Comparison of ENCODE assay signal across 13 mouse cellular contexts in genomic region chr7:126083341-126083979, GRCm38 (mm10). TPM values are rescaled to one million over a fixed set of nuclear protein-coding genes. Genes with fewer than 3 reads are reported as not detected.
DNase-seq lines count a peak whose midpoint lies in the region; ATAC-seq and TF ChIP-seq lines count a peak whose summit lies in the region.
"Had no signal": no experiment of that assay in that cellular context is flagged by ENCODE, and none has a peak within 500 bp of the region (broad histone marks: within the 10 kb centered on the region; RNA-seq: fewer than 3 reads in every experiment).

No protein-coding gene starts in this region.

- H3K27me3 ChIP-seq in heart, postnatal 0 days (ENCODE audit: control insufficient read depth, insufficient read depth, low read length) = peaks cover 43% of the 10 kb centered on the region
- peaks cover 45% of the 10 kb centered on the region for H3K27me3 ChIP-seq in liver, postnatal 0 days (ENCODE audit: insufficient read depth, low read length)

- H3K9ac ChIP-seq in heart, postnatal 0 days (replicated peaks; ENCODE audit: low read depth, low read length) = no peak overlapping the region
- no peak overlapping the region for H3K9ac ChIP-seq in liver, postnatal 0 days (replicated peaks)
- H3K9ac ChIP-seq: embryonic facial prominence, embryonic 15.5 days had no signal

- no peaks in the 10 kb centered on the region for H3K36me3 ChIP-seq in heart, postnatal 0 days (replicated peaks; ENCODE audit: control insufficient read depth, insufficient read depth, low read length)
- no peaks in the 10 kb centered on the region for H3K36me3 ChIP-seq in liver, postnatal 0 days (replicated peaks; ENCODE audit: insufficient read depth, low read length)
- H3K36me3 ChIP-seq: embryonic facial prominence, embryonic 15.5 days; midbrain, embryonic 15.5 days had no signal

- no peak for ATAC-seq in heart, postnatal 0 days (ENCODE audit: insufficient read depth, low read depth)
- ATAC-seq in liver, postnatal 0 days = no peak
- ATAC-seq: Patski had no signal

- H3K9me3 ChIP-seq in heart, postnatal 0 days (replicated peaks; ENCODE audit: control insufficient read depth, low read length) = no peaks in the 10 kb centered on the region
- no peaks in the 10 kb centered on the region for H3K9me3 ChIP-seq in liver, postnatal 0 days (ENCODE audit: low read length)
- H3K9me3 ChIP-seq: embryonic facial prominence, embryonic 15.5 days; midbrain, embryonic 15.5 days had no signal

- H3K4me3 ChIP-seq in heart, postnatal 0 days (ENCODE audit: low read depth, low read length) = no peak overlapping the region
- no peak overlapping the region for H3K4me3 ChIP-seq in liver, postnatal 0 days (ENCODE audit: low read depth, low read length)

- intact Hi-C loops in heart, postnatal 36 days (cut with DNase I) = loop anchor here (2.0 kb wide), 2 partner anchors 317 to 409 kb away; no protein-coding TSS in a partner anchor

- H3K27ac ChIP-seq in heart, postnatal 0 days (ENCODE audit: low read depth) = no peak overlapping the region
- no peak overlapping the region for H3K27ac ChIP-seq in liver, postnatal 0 days (ENCODE audit: low read depth)
- H3K27ac ChIP-seq: embryonic facial prominence, embryonic 15.5 days had no signal

- DNase-seq in adrenal gland, adult 2 months = peak; percentile 83
- DNase-seq in adrenal gland, postnatal 4 days (ENCODE audit: low spot score in 2 of 2) = no peak
- peak; percentile 47 for DNase-seq in heart, postnatal 0 days (ENCODE audit: low spot score)
- no peak for DNase-seq in heart, postnatal 36 days
- DNase-seq in liver, postnatal 0 days = no peak
- no peak for DNase-seq in liver
- peak; percentile 4 for DNase-seq in adipocyte (ENCODE audit: low spot score)
- DNase-seq in ovary, postnatal 36 days (ENCODE audit: low spot score) = no peak
- DNase-seq: layer of hippocampus, adult 9-11 months had no signal

- WGBS in heart, postnatal 0 days = 21% methylated on average over 9 of the region's 9 CpGs
- WGBS in liver, postnatal 0 days (ENCODE audit: insufficient replicate concordance) = 19% methylated on average over 9 of the region's 9 CpGs

- peaks cover 8% of the 10 kb centered on the region; the same call in 1 of the 2 replicates for H3K4me1 ChIP-seq in heart, postnatal 0 days (ENCODE audit: control insufficient read depth, insufficient read depth)
- no peaks in the 10 kb centered on the region for H3K4me1 ChIP-seq in liver, postnatal 0 days (ENCODE audit: insufficient read depth)

- H3K4me2 ChIP-seq in heart, postnatal 0 days (ENCODE audit: low read depth, low read length) = no peak overlapping the region
- no peak overlapping the region for H3K4me2 ChIP-seq in liver, postnatal 0 days (ENCODE audit: low read depth, low read length)

- TF ChIP-seq CTCF in heart, postnatal 0 days (IDR thresholded peaks at IDR 0.05; ENCODE audit: low read depth) = peak; percentile 55
- TF ChIP-seq CTCF in liver, postnatal 0 days (IDR thresholded peaks at IDR 0.05; ENCODE audit: low read depth) = peak; percentile 49

- TF ChIP-seq EP300 in heart, postnatal 0 days (IDR thresholded peaks at IDR 0.05; ENCODE audit: low read depth) = no peak
- TF ChIP-seq EP300 in liver, postnatal 0 days (IDR thresholded peaks at IDR 0.05; ENCODE audit: low read depth) = no peak

RNA-seq across cellular contexts. Expression of gene Gsg1l, which starts 1.2 kb away (rescaled TPM):
- total RNA-seq in adrenal gland, adult 2 months (2021) = 100 to 1,000 TPM in 1 of 2 experiments, 10 to 100 TPM in 1; 68.8 to 110 TPM
- polyA plus RNA-seq in adrenal gland, adult 2 months (2012; rRNA removed) = 158 and 175 TPM in 2 replicates
- 10 to 100 TPM; 13.2 to 13.9 TPM for total RNA-seq in adrenal gland, postnatal 4 days (2021)
- 16.6 and 20.4 TPM in 2 replicates for total RNA-seq in heart, postnatal 0 days (2014; rRNA removed; ENCODE audit: low replicate concordance)
- polyA plus RNA-seq in heart, postnatal 0 days (2015; fragmentation: Nextera tagmentation; extraction: Ambion mirVana) = 5.3 and 5.7 TPM in 2 replicates
- total RNA-seq in heart, postnatal 36 days (2021) = 10 to 100 TPM in 1 of 2 experiments, 1 to 10 TPM in 1; 7.1 to 10.6 TPM
- 0.04 and 0.08 TPM in 2 replicates for polyA plus RNA-seq in liver, postnatal 0 days (2015; fragmentation: Nextera tagmentation; extraction: Ambion mirVana)
- total RNA-seq: liver, adult 2 months had no signal
- polyA plus RNA-seq: Patski had no signal

Comparison
In these comparisons a context has a peak if more than half of its experiments do, and no peak if none do; other contexts are left out.
1. DNase-seq: peak in adrenal gland, adult 2 months (single experiment), heart, postnatal 0 days (single experiment) and adipocyte (single experiment); none in adrenal gland, postnatal 4 days (0 of 2), heart, postnatal 36 days (0 of 2), liver, postnatal 0 days (single experiment), liver (single experiment) and ovary, postnatal 36 days (single experiment).